Mouse (Mus musculus): ENCODE results near the gene Csrnp2.

- TF ChIP-seq CTCF (IDR thresholded peaks at IDR 0.05; ENCODE audit: borderline replicate concordance, insufficient read depth, low read depth, low read length): no peak
- no peak for TF ChIP-seq POLR2A (IDR thresholded peaks at IDR 0.05; ENCODE audit: borderline replicate concordance, insufficient read depth, low read length)
Observed at GRCm38 (mm10) chr15:100433234-100433633, 62.1 kb downstream of the Csrnp2 start.
